Mouse (Mus musculus) fibroblast of lung, adult 2 months (primary cell): ENCODE measurements around the gene Smarca4.
"Not testable (repeated sequence)": the region's sequence is repeated elsewhere in the genome, so short reads cannot be mapped to it uniquely, and the experiment has no call there.

ENCODE experiments used
- DNase-seq: peaks from one replicate; pipeline ENCODE4 v3.0.0-alpha.2; 2011; ENCODE audit warnings: low read depth

The Smarca4 gene

DNA sequence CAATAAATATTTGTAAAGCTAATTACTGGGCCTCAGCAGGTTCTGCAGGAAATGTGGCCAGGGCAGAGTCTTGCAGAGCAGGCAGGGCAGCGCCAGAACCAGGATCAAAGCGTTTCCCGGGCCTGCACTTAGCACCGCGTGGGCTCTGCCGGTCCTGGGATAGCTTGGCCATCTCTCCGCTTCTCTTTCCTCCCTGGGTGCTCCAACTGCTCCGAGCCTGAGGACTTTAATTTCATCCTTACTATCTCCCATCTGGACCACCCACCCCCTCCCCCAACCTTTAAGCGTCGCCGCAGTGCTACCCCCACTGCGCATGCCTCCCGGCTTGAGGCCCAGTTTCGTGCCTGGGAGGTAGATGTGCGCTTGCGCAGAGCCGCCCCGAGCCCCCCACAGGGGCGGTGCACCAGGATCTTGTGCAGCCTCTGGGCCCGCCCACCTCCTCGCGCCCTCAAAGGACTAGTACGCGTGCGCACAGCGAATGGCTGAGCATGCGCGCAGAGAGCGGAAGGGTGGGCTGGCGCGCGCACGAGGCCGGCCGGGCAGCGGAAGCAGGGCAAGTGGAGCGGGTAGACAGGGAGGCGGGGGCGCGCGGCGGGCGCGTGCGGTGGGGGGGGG is at the start of gene Smarca4:
TSS of gene Smarca4 (plus strand) at position 553 of the 615 bp plus-strand sequence.
- peak; percentile 99 for DNase-seq

GRCm38 (mm10) chr9:21566538-21566937 is 49.4 kb upstream of the Smarca4 start:
- no peak for DNase-seq

- DNase-seq: no peak
These were observed 48.9 kb upstream of the Smarca4 start for GRCm38 (mm10) chr9:21567051-21567450.

DNA sequence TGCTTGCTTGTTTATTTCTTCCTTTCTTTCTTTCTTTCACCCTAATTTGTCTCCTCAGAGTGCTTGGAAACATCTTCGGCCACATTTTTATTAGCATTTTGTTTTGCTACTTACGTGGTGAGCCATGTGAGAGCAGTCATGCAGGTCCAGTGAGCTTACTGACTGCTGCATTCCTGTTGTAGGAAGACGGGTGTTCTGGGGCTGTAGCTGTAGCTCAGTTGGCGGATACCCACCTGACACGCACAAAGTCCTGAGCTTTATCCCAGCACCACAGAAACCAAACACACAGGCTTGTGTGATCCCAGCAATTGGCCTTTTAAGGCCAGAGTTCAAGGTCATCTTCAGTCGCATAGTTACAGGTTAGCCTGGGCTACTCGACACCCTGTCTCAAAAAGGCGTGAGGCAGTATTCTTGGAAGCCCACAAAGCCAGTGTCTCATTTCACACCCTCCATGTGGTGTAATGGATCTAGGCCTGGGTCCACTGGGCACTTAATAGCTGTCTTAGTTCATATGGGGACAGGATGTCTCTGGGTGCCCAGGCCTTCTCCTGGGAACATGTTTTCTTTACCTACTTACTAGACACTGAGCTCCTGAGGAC is 47.2 kb upstream of the Smarca4 start:
- DNase-seq: no peak

- DNase-seq: no peak
These were observed 41.8 kb upstream of the Smarca4 start for GRCm38 (mm10) chr9:21574012-21574801.

GRCm38 (mm10) chr9:21575253-21575652 is 40.7 kb upstream of the Smarca4 start:
- no peak for DNase-seq

GRCm38 (mm10) chr9:21576286-21576685 is 39.7 kb upstream of the Smarca4 start:
- DNase-seq: no peak

DNA sequence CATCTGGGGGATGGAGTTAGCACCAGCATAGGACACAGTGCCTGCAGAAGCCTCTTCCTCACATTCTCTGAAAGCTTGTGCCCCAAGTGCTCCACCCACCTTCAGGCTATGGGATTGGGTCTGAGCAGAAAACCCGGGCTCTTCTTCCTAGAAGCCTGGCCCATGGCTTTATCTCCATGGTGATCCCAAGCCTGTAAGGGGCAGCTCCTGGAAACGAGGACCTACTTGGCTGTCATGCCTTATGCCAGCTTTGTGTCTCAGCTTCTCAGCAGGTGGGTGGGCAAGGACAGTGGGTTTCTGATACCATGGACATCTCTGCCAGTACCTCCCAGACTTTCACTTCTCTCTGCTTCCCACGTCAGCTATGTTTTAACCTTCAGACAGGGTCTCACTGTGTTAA is 37.7 kb upstream of the Smarca4 start:
- DNase-seq: no peak

DNA sequence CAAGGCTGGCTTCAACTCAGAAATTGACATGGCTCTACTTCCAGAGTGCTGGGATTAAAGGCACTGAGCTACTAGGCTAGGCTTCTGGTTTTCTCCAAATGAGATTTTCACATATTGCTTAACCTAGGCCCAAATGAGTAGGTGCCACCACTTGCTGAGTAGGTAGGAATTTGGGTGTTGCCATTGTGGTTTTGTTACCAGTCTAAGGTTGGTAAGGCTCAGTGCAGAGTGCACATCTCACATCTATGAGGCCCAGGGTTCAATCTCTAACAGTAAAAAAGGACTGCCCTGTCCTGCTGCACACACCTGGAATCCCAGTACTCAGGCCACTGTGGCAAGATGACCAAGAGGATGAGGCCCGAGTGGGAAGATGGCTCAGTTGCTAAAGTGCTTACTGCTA is 30.6 kb upstream of the Smarca4 start:
- DNase-seq: no peak

DNA sequence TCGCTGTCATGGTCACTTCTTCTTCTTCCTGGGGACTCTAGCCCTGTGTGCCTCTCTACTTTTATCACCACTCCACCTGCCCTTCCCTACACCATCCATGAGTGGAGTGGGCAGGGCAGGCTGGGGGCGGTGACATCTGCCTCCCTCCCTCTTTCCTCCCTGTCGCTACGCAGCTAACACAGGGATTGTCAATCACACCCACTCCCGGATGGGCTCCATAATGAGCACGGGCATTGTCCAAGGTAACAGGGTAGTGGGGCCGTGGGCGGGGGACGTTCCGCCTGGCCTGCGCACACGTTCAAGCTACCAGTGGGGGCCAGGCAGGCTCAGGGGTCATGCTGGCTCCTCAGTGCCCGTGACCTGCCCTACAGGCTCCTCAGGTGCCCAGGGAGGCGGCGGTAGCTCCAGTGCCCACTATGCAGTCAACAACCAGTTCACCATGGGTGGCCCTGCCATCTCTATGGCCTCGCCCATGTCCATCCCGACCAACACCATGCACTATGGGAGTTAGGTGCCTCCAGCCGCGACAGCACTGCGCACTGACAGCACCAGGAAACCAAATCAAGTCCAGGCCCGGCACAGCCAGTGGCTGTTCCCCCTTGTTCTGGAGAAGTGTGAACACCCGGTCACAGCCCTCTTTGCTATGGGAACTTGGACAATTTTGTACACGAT is 28.2 kb upstream of the Smarca4 start:
- no peak for DNase-seq

DNA sequence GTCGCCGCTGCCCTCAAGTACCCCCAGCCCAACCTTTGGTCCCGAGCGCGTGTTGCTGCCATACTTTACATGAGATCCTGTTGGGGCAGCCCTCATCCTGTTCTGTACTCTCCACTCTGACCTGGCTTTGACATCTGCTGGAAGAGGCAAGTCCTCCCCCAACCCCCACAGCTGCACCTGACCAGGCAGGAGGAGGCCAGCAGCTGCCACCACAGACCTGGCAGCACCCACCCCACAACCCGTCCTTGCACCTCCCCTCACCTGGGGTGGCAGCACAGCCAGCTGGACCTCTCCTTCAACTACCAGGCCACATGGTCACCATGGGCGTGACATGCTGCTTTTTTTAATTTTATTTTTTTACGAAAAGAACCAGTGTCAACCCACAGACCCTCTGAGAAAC is 27.6 kb upstream of the Smarca4 start:
- no peak for DNase-seq

DNA sequence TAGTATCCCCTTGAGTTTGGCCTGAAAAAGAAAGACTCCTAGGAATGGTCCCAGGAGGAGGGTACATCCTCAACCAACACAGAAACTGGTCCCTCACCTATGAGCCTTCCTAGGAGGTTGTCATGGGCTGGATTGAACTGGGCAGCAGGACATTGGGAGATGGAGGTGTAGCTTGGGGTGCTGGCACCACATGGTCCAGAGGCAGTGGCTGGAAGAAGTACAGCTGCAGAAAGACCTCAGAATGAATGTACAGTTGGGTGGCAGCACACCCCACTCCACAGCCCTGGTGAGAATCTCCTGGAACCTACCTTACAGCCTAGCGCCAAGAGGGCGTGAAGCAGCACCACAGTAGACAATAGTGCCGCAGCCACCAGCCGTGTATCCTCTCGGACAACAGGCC is 26.4 kb upstream of the Smarca4 start:
- DNase-seq: no peak

GRCm38 (mm10) chr9:21591127-21591830 is 24.7 kb upstream of the Smarca4 start:
- DNase-seq: no peak

DNA sequence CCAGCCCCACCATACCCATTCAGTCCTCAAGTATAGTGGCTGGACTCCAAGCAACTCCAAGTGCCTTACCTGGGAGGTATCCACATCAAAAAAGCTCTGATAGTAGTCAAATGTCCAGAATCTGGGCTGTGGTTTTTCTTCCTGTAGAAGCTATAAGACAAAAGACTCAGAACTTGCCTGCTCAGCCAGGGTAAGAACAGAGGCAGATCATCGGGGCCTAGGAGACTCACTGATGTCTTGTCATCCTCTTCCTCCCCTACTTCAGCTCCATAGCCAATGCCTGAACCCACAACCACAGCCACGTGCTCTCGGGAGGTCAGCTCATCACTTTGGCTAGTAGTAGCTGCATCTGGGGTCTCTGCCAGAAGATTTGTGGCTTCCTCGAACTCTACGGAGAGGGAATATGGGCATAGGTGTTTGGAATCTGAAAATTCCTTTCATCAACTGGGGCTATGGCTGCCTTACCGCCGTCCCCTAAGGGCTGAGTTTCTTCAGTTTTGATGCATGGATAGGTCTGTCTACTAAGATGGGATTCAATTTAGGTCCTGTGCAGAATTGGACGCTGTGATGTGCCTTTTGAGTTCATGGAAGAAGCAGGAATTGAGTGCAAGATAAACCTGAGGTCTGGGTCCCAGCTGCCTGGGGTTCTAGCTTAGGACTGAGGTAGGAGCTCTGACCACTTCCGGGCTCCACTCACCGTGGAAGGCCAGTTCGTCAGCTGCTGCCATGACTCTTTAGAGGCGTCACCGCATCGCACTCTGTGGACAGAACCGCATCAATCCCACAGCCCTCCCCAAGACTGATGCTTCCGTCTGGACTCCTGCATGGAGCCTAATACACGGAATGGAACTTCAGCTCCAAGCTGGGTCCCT is 23.9 kb upstream of the Smarca4 start:
- no peak for DNase-seq

GRCm38 (mm10) chr9:21592703-21593121 is 23.3 kb upstream of the Smarca4 start, which contains the start of the genes Timm29 and Yipf2:
Gene Timm29 (plus strand): TSS chr9:21592722.
Gene Yipf2 (minus strand): TSS chr9:21592828.
- DNase-seq: peak; percentile 98

DNA sequence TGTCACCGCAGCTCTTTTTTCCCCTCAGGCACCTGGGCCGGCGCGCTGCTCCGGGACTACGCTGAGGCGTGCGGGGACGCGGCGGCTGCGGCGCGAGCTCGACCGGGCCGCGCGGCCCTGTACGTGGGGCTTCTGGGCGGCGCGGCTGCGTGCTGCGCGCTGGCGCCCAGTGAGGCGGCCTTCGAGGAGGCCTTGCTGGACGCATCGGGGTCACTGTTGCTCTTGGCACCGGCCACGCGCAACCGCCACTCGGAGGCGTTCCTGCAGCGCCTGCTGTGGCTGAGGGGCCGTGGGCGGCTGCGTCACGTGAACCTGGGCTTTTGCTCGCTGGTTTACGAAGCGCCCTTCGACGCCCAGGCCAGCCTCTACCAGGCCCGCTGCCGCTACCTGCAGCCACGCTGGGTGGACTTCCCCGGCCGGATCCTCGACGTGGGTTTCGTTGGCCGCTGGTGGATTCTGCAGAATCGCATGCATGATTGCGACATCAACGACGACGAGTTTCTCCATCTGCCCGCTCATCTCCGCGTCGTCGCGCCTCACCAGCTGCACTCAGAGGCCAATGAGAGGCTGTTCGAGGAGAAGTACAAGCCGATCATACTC is 22.7 kb upstream of the Smarca4 start:
- no peak for DNase-seq

- DNase-seq: not testable (repeated sequence)
These were observed 21.6 kb upstream of the Smarca4 start for GRCm38 (mm10) chr9:21594350-21594749.

GRCm38 (mm10) chr9:21594838-21595237 is 21.1 kb upstream of the Smarca4 start:
- no peak for DNase-seq

- no peak for DNase-seq
These were observed 17.8 kb upstream of the Smarca4 start for GRCm38 (mm10) chr9:21598198-21598597.

GRCm38 (mm10) chr9:21600186-21600585 is 15.8 kb upstream of the Smarca4 start:
- DNase-seq: no peak
